Mouse (Mus musculus): Measurements from ENCODE around the gene Casq2. TPM values are rescaled to one million over a fixed set of nuclear protein-coding genes. Genes with fewer than 3 reads are reported as not detected.
"Not testable (repeated sequence)": the region's sequence is repeated elsewhere in the genome, so short reads cannot be mapped to it uniquely, and the experiment has no call there.

The Casq2 gene
- polyA plus RNA-seq, 1 experiment from 2014 or later = 8.9 TPM

GRCm38 (mm10) chr3:102157652-102158051 lies 71.4 kb downstream of the Casq2 start:
- H3K27ac ChIP-seq (ENCODE audit: low read depth, low read length) = no peak overlapping the region
- H3K27me3 ChIP-seq (ENCODE audit: control insufficient read depth, insufficient read depth, low read length) = no peaks in the 10 kb centered on the region
- H3K36me3 ChIP-seq (ENCODE audit: control insufficient read depth, insufficient read depth, low read length) = no peaks in the 10 kb centered on the region; the same call in 1 of the 2 replicates
- 92% methylated on average over 6 of the region's 6 CpGs for WGBS
- H3K9ac ChIP-seq (ENCODE audit: low read length) = no peak overlapping the region
- H3K9me3 ChIP-seq (ENCODE audit: control insufficient read depth, low read length) = no peaks in the 10 kb centered on the region
- no peak for ATAC-seq (ENCODE audit: insufficient read depth, low FRiP score, low TSS enrichment)
- DNase-seq (ENCODE audit: low spot score) = no peak
- no peaks in the 10 kb centered on the region for H3K4me1 ChIP-seq (ENCODE audit: control insufficient read depth, insufficient read depth, low read length)
- H3K4me2 ChIP-seq (ENCODE audit: low read depth) = no peak overlapping the region
- H3K4me3 ChIP-seq (ENCODE audit: low read depth, low read length) = no peak overlapping the region

GRCm38 (mm10) chr3:102158759-102159422 lies 72.7 kb downstream of the Casq2 start:
- DNase-seq (ENCODE audit: low spot score) = no peak
- no peaks in the 10 kb centered on the region for H3K27me3 ChIP-seq (ENCODE audit: control insufficient read depth, insufficient read depth, low read length)
- 88% methylated on average over 14 of the region's 14 CpGs for WGBS
- H3K4me1 ChIP-seq (ENCODE audit: control insufficient read depth, insufficient read depth, low read length) = no peaks in the 10 kb centered on the region
- no peak overlapping the region for H3K4me2 ChIP-seq (ENCODE audit: low read depth)
- H3K9ac ChIP-seq (ENCODE audit: low read length) = no peak overlapping the region
- no peak overlapping the region for H3K27ac ChIP-seq (ENCODE audit: low read depth, low read length)
- H3K36me3 ChIP-seq (ENCODE audit: control insufficient read depth, insufficient read depth, low read length) = no peaks in the 10 kb centered on the region; the same call in 1 of the 2 replicates
- no peak overlapping the region for H3K4me3 ChIP-seq (ENCODE audit: low read depth, low read length)
- H3K9me3 ChIP-seq (ENCODE audit: control insufficient read depth, low read length) = no peaks in the 10 kb centered on the region
- ATAC-seq (ENCODE audit: insufficient read depth, low FRiP score, low TSS enrichment) = no peak

DNA sequence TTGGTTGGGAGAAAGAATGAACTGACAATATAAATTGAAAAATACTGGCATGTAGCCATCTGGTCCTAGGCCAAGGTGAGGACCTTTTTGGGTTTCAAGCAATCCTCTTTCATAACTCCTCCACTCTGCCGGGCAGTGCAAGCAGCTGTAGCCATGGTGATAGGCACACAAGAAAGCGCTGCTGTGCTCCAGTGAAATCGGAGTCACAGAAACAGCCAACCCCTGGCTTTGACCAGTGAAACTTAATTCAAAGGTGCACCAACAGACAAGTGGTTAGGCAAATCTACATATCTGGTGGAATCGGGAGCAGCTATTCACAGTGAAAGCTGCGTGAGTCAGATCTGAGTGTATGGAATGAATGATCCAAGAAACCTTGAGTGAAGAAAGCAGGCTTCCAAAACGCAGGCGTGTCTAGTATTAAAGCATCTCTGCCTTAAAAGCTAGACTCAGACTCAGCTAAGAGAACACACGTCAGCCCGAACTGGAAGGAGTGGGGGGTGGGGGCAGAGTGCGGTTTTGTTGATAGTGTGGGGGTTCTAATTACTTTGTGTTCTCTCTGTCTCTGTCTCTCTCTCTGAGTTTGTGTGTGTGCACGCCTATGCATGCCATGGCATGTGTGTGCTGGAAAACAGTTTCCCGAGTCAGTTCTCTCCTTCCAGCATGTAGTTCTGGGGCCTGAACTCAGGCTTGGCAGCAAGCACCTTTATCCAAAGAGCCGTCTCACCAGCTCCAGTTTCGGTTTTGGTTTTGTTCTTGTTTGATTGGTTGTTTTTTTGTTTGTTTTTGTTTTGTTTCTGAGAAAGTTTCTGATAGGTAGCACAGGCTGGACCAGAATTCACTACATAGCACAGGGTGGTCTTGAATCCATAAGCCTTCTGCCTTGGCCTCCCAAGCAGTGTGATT lies 73.5 kb downstream of the Casq2 start:
- Histone ChIP-seq H3K4me1 (ENCODE audit: control insufficient read depth, insufficient read depth, low read length) (no peaks in the 10 kb centered on the region), H3K9ac (ENCODE audit: low read length) (no peak overlapping the region), H3K27ac (ENCODE audit: low read depth, low read length) (no peak overlapping the region), H3K27me3 (ENCODE audit: control insufficient read depth, insufficient read depth, low read length) (no peaks in the 10 kb centered on the region), H3K9me3 (ENCODE audit: control insufficient read depth, low read length) (no peaks in the 10 kb centered on the region), H3K4me3 (ENCODE audit: low read depth, low read length) (no peak overlapping the region), H3K36me3 (ENCODE audit: control insufficient read depth, insufficient read depth, low read length) (no peaks in the 10 kb centered on the region; the same call in 1 of the 2 replicates), H3K4me2 (ENCODE audit: low read depth) (no peak overlapping the region)
- WGBS = 91% methylated on average over 14 of the region's 14 CpGs
- ATAC-seq (ENCODE audit: insufficient read depth, low FRiP score, low TSS enrichment) = no peak
- no peak for DNase-seq (ENCODE audit: low spot score)

DNA sequence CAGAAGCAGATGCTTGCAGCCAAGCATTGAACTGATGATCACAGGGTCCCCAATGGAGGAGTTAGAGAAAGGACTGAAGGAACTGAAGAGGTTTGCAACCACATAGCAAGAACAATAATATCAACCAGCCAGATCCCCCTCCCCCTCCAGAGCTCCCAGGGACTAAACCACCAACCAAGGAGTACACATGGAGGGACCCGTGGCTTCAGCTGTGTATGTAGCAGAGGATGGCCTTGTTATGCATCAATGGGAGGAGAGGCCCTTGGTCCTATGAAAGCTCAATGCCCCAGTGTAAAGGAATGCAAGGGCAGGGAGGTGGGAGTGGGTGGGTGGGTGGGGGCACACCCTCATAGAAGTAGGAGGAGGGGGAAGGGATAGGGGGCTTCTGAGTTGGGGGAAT lies 77.6 kb downstream of the Casq2 start:
- H3K36me3 ChIP-seq (ENCODE audit: control insufficient read depth, insufficient read depth, low read length); ATAC-seq (ENCODE audit: insufficient read depth, low FRiP score, low TSS enrichment); H3K9me3 ChIP-seq (ENCODE audit: control insufficient read depth, low read length); H3K4me1 ChIP-seq (ENCODE audit: control insufficient read depth, insufficient read depth, low read length); H3K4me2 ChIP-seq (ENCODE audit: low read depth); H3K27ac ChIP-seq (ENCODE audit: low read depth, low read length); H3K9ac ChIP-seq (ENCODE audit: low read length); H3K27me3 ChIP-seq (ENCODE audit: control insufficient read depth, insufficient read depth, low read length); H3K4me3 ChIP-seq (ENCODE audit: low read depth, low read length); DNase-seq (ENCODE audit: low spot score): not testable (repeated sequence)
- WGBS = 63% methylated on average over 1 of the region's 1 CpGs

GRCm38 (mm10) chr3:102164911-102165310 lies 78.7 kb downstream of the Casq2 start:
- H3K4me2 ChIP-seq (ENCODE audit: low read depth) = no peak overlapping the region
- H3K4me1 ChIP-seq (ENCODE audit: control insufficient read depth, insufficient read depth, low read length) = peaks cover 8% of the 10 kb centered on the region
- DNase-seq (ENCODE audit: low spot score) (no peak), ATAC-seq (ENCODE audit: insufficient read depth, low FRiP score, low TSS enrichment) (no peak)
- H3K27me3 ChIP-seq (ENCODE audit: control insufficient read depth, insufficient read depth, low read length) = no peaks in the 10 kb centered on the region
- H3K27ac ChIP-seq (ENCODE audit: low read depth, low read length) = no peak overlapping the region
- H3K36me3 ChIP-seq (ENCODE audit: control insufficient read depth, insufficient read depth, low read length) = no peaks in the 10 kb centered on the region
- 69% methylated on average over 4 of the region's 4 CpGs for WGBS
- no peak overlapping the region for H3K4me3 ChIP-seq (ENCODE audit: low read depth, low read length)
- H3K9ac ChIP-seq (ENCODE audit: low read length) = no peak overlapping the region
- H3K9me3 ChIP-seq (ENCODE audit: control insufficient read depth, low read length) = no peaks in the 10 kb centered on the region

DNA sequence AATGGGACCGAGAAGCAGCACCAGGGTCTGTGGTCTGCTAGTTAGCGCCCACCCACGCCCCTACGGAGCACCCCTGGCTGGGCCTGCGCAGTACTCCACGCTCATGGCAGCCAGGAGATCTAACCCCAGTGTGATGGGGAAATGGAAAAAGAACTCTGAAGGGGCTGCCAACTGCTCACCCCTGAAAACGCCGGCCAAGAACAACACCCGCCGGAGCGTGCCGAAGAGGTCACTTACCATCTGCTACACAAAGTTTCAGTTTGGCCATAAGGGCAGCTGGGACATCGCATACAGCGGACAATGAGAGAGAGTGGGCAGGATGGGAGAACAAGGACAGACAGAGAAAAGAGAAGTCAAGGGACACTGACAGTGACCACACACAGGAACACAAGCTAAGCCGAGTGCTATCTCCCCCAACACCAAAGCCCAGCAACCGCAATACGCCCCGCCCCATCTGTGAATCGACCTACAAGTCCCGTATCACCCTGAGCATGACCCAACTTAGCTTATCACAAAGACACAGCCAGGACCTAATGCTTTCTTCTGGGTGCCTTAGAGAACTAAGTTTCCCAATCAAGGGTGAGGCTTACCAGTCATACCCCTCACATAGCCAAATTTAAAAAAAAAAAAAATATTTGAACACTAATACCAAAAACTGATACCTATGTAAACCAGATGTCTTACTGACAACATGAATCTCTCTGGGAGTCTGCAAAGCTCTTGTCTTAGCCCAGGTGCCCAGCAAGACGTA lies 79.5 kb downstream of the Casq2 start:
- Histone ChIP-seq H3K36me3 (ENCODE audit: control insufficient read depth, insufficient read depth, low read length) (no peaks in the 10 kb centered on the region), H3K9me3 (ENCODE audit: control insufficient read depth, low read length) (no peaks in the 10 kb centered on the region), H3K4me3 (ENCODE audit: low read depth, low read length) (no peak overlapping the region), H3K27me3 (ENCODE audit: control insufficient read depth, insufficient read depth, low read length) (no peaks in the 10 kb centered on the region), H3K4me1 (ENCODE audit: control insufficient read depth, insufficient read depth, low read length) (peaks cover 8% of the 10 kb centered on the region), H3K9ac (ENCODE audit: low read length) (no peak overlapping the region), H3K27ac (ENCODE audit: low read depth, low read length) (no peak overlapping the region), H3K4me2 (ENCODE audit: low read depth) (no peak overlapping the region)
- WGBS = 82% methylated on average over 21 of the region's 21 CpGs
- no peak for ATAC-seq (ENCODE audit: insufficient read depth, low FRiP score, low TSS enrichment)
- no peak for DNase-seq (ENCODE audit: low spot score)

- DNase-seq (ENCODE audit: low spot score) = no peak
- Histone ChIP-seq H3K27me3 (ENCODE audit: control insufficient read depth, insufficient read depth, low read length) (no peaks in the 10 kb centered on the region), H3K9me3 (ENCODE audit: control insufficient read depth, low read length) (no peaks in the 10 kb centered on the region), H3K4me1 (ENCODE audit: control insufficient read depth, insufficient read depth, low read length) (peaks cover 8% of the 10 kb centered on the region), H3K9ac (ENCODE audit: low read length) (no peak overlapping the region), H3K27ac (ENCODE audit: low read depth, low read length) (no peak overlapping the region), H3K36me3 (ENCODE audit: control insufficient read depth, insufficient read depth, low read length) (no peaks in the 10 kb centered on the region), H3K4me2 (ENCODE audit: low read depth) (no peak overlapping the region), H3K4me3 (ENCODE audit: low read depth, low read length) (no peak overlapping the region)
- 70% methylated on average over 4 of the region's 4 CpGs for WGBS
- ATAC-seq (ENCODE audit: insufficient read depth, low FRiP score, low TSS enrichment) = no peak
These were observed 80.0 kb downstream of the Casq2 start for GRCm38 (mm10) chr3:102166287-102166620.

- Histone ChIP-seq H3K27me3 (ENCODE audit: control insufficient read depth, insufficient read depth, low read length) (no peaks in the 10 kb centered on the region), H3K36me3 (ENCODE audit: control insufficient read depth, insufficient read depth, low read length) (no peaks in the 10 kb centered on the region)
- 86% methylated on average over 8 of the region's 8 CpGs for WGBS
These were observed 80.6 kb downstream of the Casq2 start for GRCm38 (mm10) chr3:102166794-102167193.

More at GRCm38 (mm10) chr3:102166794-102167193, 80.6 kb downstream of the Casq2 start:
- H3K27ac ChIP-seq (ENCODE audit: low read depth, low read length) = no peak overlapping the region
- H3K4me1 ChIP-seq (ENCODE audit: control insufficient read depth, insufficient read depth, low read length) = peaks cover 8% of the 10 kb centered on the region
- no peak overlapping the region for H3K4me3 ChIP-seq (ENCODE audit: low read depth, low read length)
- ATAC-seq (ENCODE audit: insufficient read depth, low FRiP score, low TSS enrichment) = no peak
- H3K9me3 ChIP-seq (ENCODE audit: control insufficient read depth, low read length) = no peaks in the 10 kb centered on the region
- DNase-seq (ENCODE audit: low spot score) = no peak
- no peak overlapping the region for H3K4me2 ChIP-seq (ENCODE audit: low read depth)
- no peak overlapping the region for H3K9ac ChIP-seq (ENCODE audit: low read length)

All from neural tube, embryonic 11.5 days (tissue).